Mouse (Mus musculus) left cerebral cortex, postnatal 36 days (tissue): Measurements from ENCODE around the gene Lipo2. TPM values are rescaled to one million over a fixed set of nuclear protein-coding genes. Genes with fewer than 3 reads are reported as not detected.
A peak's percentile ranks its signal among the peaks of the same experiment; 100 is the strongest.
"Not testable (repeated sequence)": the region's sequence is repeated elsewhere in the genome, so short reads cannot be mapped to it uniquely, and the experiment has no call there.

Experiments
- DNase-seq, 2 experiments: peaks; one replicate each; pipeline ENCODE4 v3.0.0; 2021 to 2022; ENCODE audit warnings: low spot score in 2 of 2, mixed read lengths in 1 of 2
- intact Hi-C: fragments of 180-260 bp; cut with DNase I; formaldehyde crosslinking; loops from one replicate; pipeline ENCODE4 v1.15.1; 2025
- total RNA-seq, 2 experiments: library from RNA; stranded (reverse); gene quantifications; 2 replicates each; pipeline ENCODE4 v1.2.3; 2021

Gene Lipo2
- total RNA-seq = under 1 TPM in 1 of 2 experiments, not detected in 1; 0.25 TPM

- DNase-seq, intact Hi-C loops: not testable (repeated sequence)
Observed at GRCm38 (mm10) chr19:33751259-33751658, at the start of gene Lipo2. Lipo2 (minus strand) TSS chr19:33751359.

GRCm38 (mm10) chr19:33787359-33787758 is 36.2 kb upstream of the Lipo2 start, which contains the start of gene Lipo1:
Lipo1 (minus strand) TSS chr19:33787459.
- DNase-seq, intact Hi-C loops: not testable (repeated sequence)

- intact Hi-C loops = no loop called here
- peak; percentile 17 to 33 for DNase-seq
Observed at GRCm38 (mm10) chr19:33786576-33787277, 35.6 kb upstream of the Lipo2 start.

- intact Hi-C loops = loop anchor here (10.0 kb wide), 1 partner anchor 177 kb away; no protein-coding TSS in a partner anchor
Observed at GRCm38 (mm10) chr19:33761287-33762086, 10.3 kb upstream of the Lipo2 start, which contains the start of gene Lipo3. Lipo3 (minus strand) TSS chr19:33761951.

More at GRCm38 (mm10) chr19:33761287-33762086, 10.3 kb upstream of the Lipo2 start, which contains the start of gene Lipo3:
- DNase-seq = peak; percentile 17 to 20

Other genes starting within 250 kb of the Lipo2 start
- under 1 TPM; 0.20 to 0.22 TPM for gene Lipo4, start 233.6 kb downstream of the Lipo2 start, total RNA-seq
- gene Gm8978, start 126.1 kb downstream of the Lipo2 start, total RNA-seq = not detected
- gene Lipo3, start 10.6 kb upstream of the Lipo2 start, total RNA-seq = 1 to 10 TPM; 4.6 to 5.1 TPM
- gene Lipo1, start 36.1 kb upstream of the Lipo2 start, total RNA-seq = not detected
- not detected for gene Lipf, start 209.8 kb upstream of the Lipo2 start, total RNA-seq